Mouse (Mus musculus) limb, embryonic 15.5 days (tissue): ENCODE measurements around the gene Lpxn. TPM values are rescaled to one million over a fixed set of nuclear protein-coding genes. Genes with fewer than 3 reads are reported as not detected.

Source experiments
- polyA plus RNA-seq: library from polyadenylated mRNA; unstranded; fragments of >200 nt; fragmentation: Nextera tagmentation; extraction: Ambion mirVana; gene quantifications from 2 replicates; pipeline ENCODE4 v1.2.1, GENCODE M21; 2015

The Lpxn gene
- polyA plus RNA-seq, 1 experiment from 2014 or later = 6.0 TPM

Other genes with a start within 250 kb of the Lpxn start
- gene Gm4952, start 196.2 kb upstream of the Lpxn start, polyA plus RNA-seq = 0.10 TPM in 1 of 2 replicates, not detected in the other
- not detected in 2 replicates for gene Glyat, start 162.9 kb upstream of the Lpxn start, polyA plus RNA-seq
- gene Olfr1442, start 125.8 kb upstream of the Lpxn start, polyA plus RNA-seq = not detected in 2 replicates
- gene Olfr1443, start 118.1 kb upstream of the Lpxn start, polyA plus RNA-seq = not detected in 2 replicates
- gene Keg1, start 100.4 kb upstream of the Lpxn start, polyA plus RNA-seq = not detected in 2 replicates
- gene Cntf, start 30.6 kb upstream of the Lpxn start, polyA plus RNA-seq = 0.48 and 0.87 TPM in 2 replicates
- gene Zfp91, start 67 bp upstream of the Lpxn start, polyA plus RNA-seq = 11.2 and 13.8 TPM in 2 replicates
- gene Gm5244, start 50.5 kb downstream of the Lpxn start, polyA plus RNA-seq = not detected in 2 replicates
- not detected in 2 replicates for gene Olfr1444, start 61.1 kb downstream of the Lpxn start, polyA plus RNA-seq
- gene Olfr1445, start 87.7 kb downstream of the Lpxn start, polyA plus RNA-seq = not detected in 2 replicates
- not detected in 2 replicates for gene Olfr1446, start 97.3 kb downstream of the Lpxn start, polyA plus RNA-seq
- gene Olfr1447, start 107.5 kb downstream of the Lpxn start, polyA plus RNA-seq = not detected in 2 replicates
- not detected in 2 replicates for gene Olfr1448, start 128.2 kb downstream of the Lpxn start, polyA plus RNA-seq
- gene Olfr1449, start 134.6 kb downstream of the Lpxn start, polyA plus RNA-seq = not detected in 2 replicates
- gene Olfr1450, start 154.1 kb downstream of the Lpxn start, polyA plus RNA-seq = not detected in 2 replicates
- gene Olfr1451, start 198.8 kb downstream of the Lpxn start, polyA plus RNA-seq = not detected in 2 replicates
- gene Olfr1453, start 232.1 kb downstream of the Lpxn start, polyA plus RNA-seq = not detected in 2 replicates